Mouse (Mus musculus) heart, postnatal 14 days (tissue): ENCODE measurements at regions not wholly inside any gene's neighbourhood (a gene's known extent, or its start where the extent isn't known, plus 50 kb on each side); places are given as distances from the start of the nearest gene placed in this dataset.
"Not testable (repeated sequence)": the region's sequence is repeated elsewhere in the genome, so short reads cannot be mapped to it uniquely, and the experiment has no call there.

Experiments used
- DNase-seq, 2 experiments: peaks; one replicate each; pipeline ENCODE4 v3.0.0; 2021 to 2022
- intact Hi-C: fragments of 180-260 bp; cut with DNase I; formaldehyde crosslinking; loops from one replicate; pipeline ENCODE4 v1.15.1; 2025

- no peak for DNase-seq
- intact Hi-C loops, result no loop called here
These were observed 57.3 kb downstream of the Cbln4 start for GRCm38 (mm10) chr2:171985813-171986572.

- intact Hi-C loops, result no loop called here
- DNase-seq, result peak in 1 of 2 experiments; percentile 11
These were observed 73.9 kb downstream of the Cbln4 start for GRCm38 (mm10) chr2:171969311-171969905.

GRCm38 (mm10) chr2:171946569-171947250, 96.6 kb downstream of the Cbln4 start:
- intact Hi-C loops, result no loop called here
- DNase-seq, result no peak

- DNase-seq, result no peak
- intact Hi-C loops, result no loop called here
These were observed 100.6 kb downstream of the Cbln4 start for GRCm38 (mm10) chr2:171942671-171943070.

- intact Hi-C loops, result no loop called here
- DNase-seq, result no peak
These were observed 107.5 kb downstream of the Cbln4 start for GRCm38 (mm10) chr2:171935646-171936325.

GRCm38 (mm10) chr2:171920960-171921359, 122.3 kb downstream of the Cbln4 start:
- intact Hi-C loops, result no loop called here
- DNase-seq, result no peak

- intact Hi-C loops, result no loop called here
- DNase-seq, result no peak
These were observed 156.0 kb downstream of the Cbln4 start for GRCm38 (mm10) chr2:171887306-171887705.

GRCm38 (mm10) chr2:171879238-171879960, 163.9 kb downstream of the Cbln4 start:
- intact Hi-C loops, DNase-seq: not testable (repeated sequence)

GRCm38 (mm10) chr2:171867550-171867949, 175.7 kb downstream of the Cbln4 start:
- intact Hi-C loops, result no loop called here
- no peak for DNase-seq

- no peak for DNase-seq
- intact Hi-C loops, result no loop called here
These were observed 178.8 kb downstream of the Cbln4 start for GRCm38 (mm10) chr2:171864376-171864965.

- intact Hi-C loops, result no loop called here
- no peak for DNase-seq
These were observed 180.6 kb downstream of the Cbln4 start for GRCm38 (mm10) chr2:171862626-171863025.

- no peak for DNase-seq
- intact Hi-C loops, result no loop called here
These were observed 184.4 kb downstream of the Cbln4 start for GRCm38 (mm10) chr2:171858894-171859293.

- intact Hi-C loops, result no loop called here
- no peak for DNase-seq
These were observed 186.8 kb downstream of the Cbln4 start for GRCm38 (mm10) chr2:171856491-171856890.

GRCm38 (mm10) chr2:171846826-171847492, 196.3 kb downstream of the Cbln4 start:
- DNase-seq, result no peak

GRCm38 (mm10) chr2:171840058-171840713, 203.1 kb downstream of the Cbln4 start:
- DNase-seq, result no peak

More at GRCm38 (mm10) chr2:171846826-171847492, 196.3 kb downstream of the Cbln4 start:
- intact Hi-C loops, result no loop called here

GRCm38 (mm10) chr2:171822156-171822555, 221.1 kb downstream of the Cbln4 start:
- intact Hi-C loops, result no loop called here
- DNase-seq, result peak in 1 of 2 experiments; percentile 22

More at GRCm38 (mm10) chr2:171840058-171840713, 203.1 kb downstream of the Cbln4 start:
- intact Hi-C loops, result no loop called here

GRCm38 (mm10) chr2:171818504-171818903, 224.8 kb downstream of the Cbln4 start:
- no peak for DNase-seq
- intact Hi-C loops, result no loop called here

GRCm38 (mm10) chr2:171816685-171817419, 226.4 kb downstream of the Cbln4 start:
- no peak for DNase-seq
- intact Hi-C loops, result no loop called here
